Mouse (Mus musculus): ENCODE measurements around the gene Afp. TPM values are rescaled to one million over a fixed set of nuclear protein-coding genes. Genes with fewer than 3 reads are reported as not detected.

Afp gene
- total RNA-seq, 2 experiments from 2014 or later = not detected

DNA sequence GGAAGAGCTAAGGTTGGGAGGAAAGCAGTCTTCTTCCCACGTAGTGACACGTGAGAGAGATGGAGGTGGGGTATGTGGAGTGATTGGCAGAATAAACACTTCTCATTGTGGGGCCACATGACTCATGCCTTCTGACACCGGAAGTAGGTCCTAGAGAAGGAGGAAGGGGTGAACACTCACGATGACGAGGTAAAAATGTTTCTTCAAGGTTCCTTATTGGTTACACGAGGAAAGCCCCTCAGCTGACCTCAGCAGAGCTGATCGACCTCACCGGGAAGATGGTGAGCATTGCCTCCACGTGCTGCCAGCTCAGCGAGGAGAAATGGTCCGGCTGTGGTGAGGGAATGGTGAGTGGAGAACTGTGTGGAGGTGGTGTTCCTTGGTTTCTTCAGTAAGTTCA, 14.2 kb downstream of the Afp start:
- peak; percentile 14; the same call in 1 of the 2 replicates for ATAC-seq (replicated peaks; ENCODE audit: low FRiP score, low TSS enrichment, poor library complexity, severe bottlenecking)

- ATAC-seq (replicated peaks; ENCODE audit: low FRiP score, low TSS enrichment, poor library complexity, severe bottlenecking) = no peak
Measured at GRCm38 (mm10) chr5:90506507-90506906, 16.0 kb downstream of the Afp start.

- no peak for ATAC-seq (replicated peaks; ENCODE audit: low FRiP score, low TSS enrichment, poor library complexity, severe bottlenecking)
Measured at GRCm38 (mm10) chr5:90507411-90507949, 16.9 kb downstream of the Afp start.

DNA sequence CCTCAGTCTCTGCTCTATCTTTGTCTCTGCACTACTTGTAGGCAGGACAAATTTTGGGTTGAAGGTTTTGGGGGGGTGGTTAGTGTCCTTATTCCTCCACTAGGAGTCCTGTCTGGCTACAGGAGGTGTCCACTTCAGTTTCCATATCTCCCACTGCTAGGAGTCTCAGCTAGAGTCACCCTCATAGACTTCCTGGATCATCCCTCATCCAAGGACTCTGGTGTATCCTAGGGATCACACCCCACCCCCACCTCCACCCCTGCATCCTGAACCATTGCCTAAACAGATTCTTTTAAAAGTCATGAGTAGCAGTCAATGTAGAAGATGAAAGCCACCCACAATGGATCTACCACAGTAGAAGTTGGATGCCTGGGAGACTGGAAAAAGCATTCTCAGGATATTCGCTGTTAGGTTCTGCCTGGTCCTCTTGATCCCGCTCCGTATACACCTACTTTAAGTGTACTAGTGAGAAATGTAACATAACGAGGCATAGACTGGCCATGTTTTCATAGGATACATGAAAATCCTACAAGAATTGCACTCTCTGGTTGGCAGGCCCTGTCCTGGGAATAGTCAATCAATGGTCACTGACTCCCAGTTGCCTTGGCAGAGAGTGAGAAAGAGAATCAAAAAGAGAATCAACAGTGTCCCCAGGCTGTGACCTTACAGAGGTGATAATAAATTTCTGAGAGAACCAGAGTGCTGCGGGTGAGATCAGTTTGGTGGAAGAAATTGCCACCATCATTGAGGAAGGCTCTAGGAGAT, 19.5 kb downstream of the Afp start:
- no peak for ATAC-seq (replicated peaks; ENCODE audit: low FRiP score, low TSS enrichment, poor library complexity, severe bottlenecking)

DNA sequence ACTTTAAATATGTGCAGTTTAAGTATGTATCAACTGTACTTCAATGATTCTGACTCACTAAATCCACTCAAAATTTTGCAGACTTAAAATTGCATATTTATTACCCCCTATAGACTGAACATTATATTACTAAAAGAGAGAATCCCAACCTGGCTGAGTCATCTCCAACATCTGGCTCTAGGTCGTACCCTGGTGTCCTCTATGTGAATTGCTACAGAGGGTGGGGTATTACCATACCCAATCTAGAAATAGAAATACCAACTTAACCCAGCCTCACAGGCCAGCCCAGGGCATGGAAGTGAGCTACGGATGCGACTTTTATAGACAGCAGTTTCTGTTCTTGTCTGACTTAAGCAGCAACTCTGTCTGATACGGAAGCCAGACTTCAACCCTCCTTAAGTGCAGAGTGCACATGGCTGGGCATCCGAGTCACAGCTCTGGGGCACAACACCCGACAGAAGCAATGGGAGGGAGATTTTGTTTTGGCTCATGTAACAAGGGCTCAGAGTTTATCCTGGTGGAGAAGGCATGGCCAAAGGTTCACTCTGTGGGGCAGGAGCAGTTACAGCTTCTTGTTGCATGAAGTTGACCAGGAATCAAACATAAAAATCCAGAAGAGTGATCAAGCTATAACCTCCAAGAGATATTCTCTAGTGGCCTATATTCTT, 21.9 kb downstream of the Afp start:
- 0 out of 2 replicates have a peak, but pooled peaks have one; percentile 41 for ATAC-seq (replicated peaks; ENCODE audit: low FRiP score, low TSS enrichment, poor library complexity, severe bottlenecking)

GRCm38 (mm10) chr5:90515561-90515960, 25.0 kb downstream of the Afp start:
- ATAC-seq (replicated peaks; ENCODE audit: low FRiP score, low TSS enrichment, poor library complexity, severe bottlenecking) = no peak

DNA sequence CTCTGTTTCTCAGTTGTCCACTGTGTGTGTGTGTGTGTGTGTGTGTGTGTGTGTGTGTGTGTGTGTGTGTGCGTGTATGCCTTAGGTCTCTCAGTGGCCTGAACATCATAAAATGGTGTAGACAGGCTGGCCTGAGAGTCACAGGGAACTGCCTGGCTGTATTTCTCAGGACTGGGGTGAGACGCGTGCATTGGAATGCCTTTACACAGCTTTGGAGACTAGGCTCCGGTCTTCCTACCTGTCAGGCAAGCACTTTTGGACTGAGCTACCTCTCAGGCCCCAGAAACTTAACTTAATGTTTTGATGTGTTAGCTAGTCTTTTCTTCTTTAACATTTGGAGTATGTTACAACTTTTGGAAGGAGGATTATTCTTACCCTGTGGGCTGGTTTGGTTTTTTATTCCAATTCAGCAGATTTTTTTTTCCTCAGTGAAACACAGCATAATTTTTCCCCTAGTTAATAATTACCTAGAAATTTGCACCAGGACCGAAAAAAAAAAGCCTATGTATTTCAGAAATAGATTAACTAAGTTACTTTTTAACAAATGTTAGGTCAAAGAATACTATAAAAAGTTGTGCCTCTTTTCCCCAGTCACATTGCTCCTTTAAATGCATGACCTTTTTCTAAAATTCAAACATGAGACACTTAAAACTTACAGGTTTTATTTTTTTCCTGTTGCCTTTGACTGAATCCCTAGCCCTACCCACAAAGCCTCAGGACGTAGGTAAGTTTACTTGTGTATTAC, 28.0 kb downstream of the Afp start, which contains the start of gene Afm:
Gene Afm (plus strand): TSS at position 577 of the 745 bp plus-strand sequence.
- ATAC-seq (replicated peaks; ENCODE audit: low FRiP score, low TSS enrichment, poor library complexity, severe bottlenecking) = no peak

- ATAC-seq (replicated peaks; ENCODE audit: low FRiP score, low TSS enrichment, poor library complexity, severe bottlenecking) = no peak
Measured at GRCm38 (mm10) chr5:90551191-90551590, 60.7 kb downstream of the Afp start.

GRCm38 (mm10) chr5:90556052-90556451, 65.5 kb downstream of the Afp start:
- no peak for ATAC-seq (replicated peaks; ENCODE audit: low FRiP score, low TSS enrichment, poor library complexity, severe bottlenecking)

Other genes with a start within 250 kb of the Afp start
- gene Ankrd17, start 124.2 kb upstream of the Afp start, total RNA-seq (2014; fragmentation: Nextera tagmentation) = 115 and 123 TPM in 2 replicates
- gene Ankrd17, start 124.2 kb upstream of the Afp start, total RNA-seq (2017) = 115 and 119 TPM in 2 replicates
- 3.3 and 5.2 TPM in 2 replicates for gene Gm9958, start 123.5 kb upstream of the Afp start, total RNA-seq (2014; fragmentation: Nextera tagmentation)
- gene Gm9958, start 123.5 kb upstream of the Afp start, total RNA-seq (2017) = 1.4 and 2.4 TPM in 2 replicates
- gene Alb, start 29.8 kb upstream of the Afp start, total RNA-seq (2014; fragmentation: Nextera tagmentation) = not detected in 2 replicates
- gene Alb, start 29.8 kb upstream of the Afp start, total RNA-seq (2017) = not detected in 2 replicates
- not detected in 2 replicates for gene Afm, start 28.2 kb downstream of the Afp start, total RNA-seq (2014; fragmentation: Nextera tagmentation)
- gene Afm, start 28.2 kb downstream of the Afp start, total RNA-seq (2017) = not detected in 2 replicates
- gene 5830473C10Rik, start 70.4 kb downstream of the Afp start, total RNA-seq (2014; fragmentation: Nextera tagmentation) = not detected in 2 replicates
- not detected in 2 replicates for gene 5830473C10Rik, start 70.4 kb downstream of the Afp start, total RNA-seq (2017)
- not detected in 2 replicates for gene Rassf6, start 149.9 kb downstream of the Afp start, total RNA-seq (2014; fragmentation: Nextera tagmentation)
- not detected in 2 replicates for gene Rassf6, start 149.9 kb downstream of the Afp start, total RNA-seq (2017)

Measured in megakaryocyte-erythroid progenitor cell, adult 5-6 weeks (primary cell).